In the genomic region with DNA sequence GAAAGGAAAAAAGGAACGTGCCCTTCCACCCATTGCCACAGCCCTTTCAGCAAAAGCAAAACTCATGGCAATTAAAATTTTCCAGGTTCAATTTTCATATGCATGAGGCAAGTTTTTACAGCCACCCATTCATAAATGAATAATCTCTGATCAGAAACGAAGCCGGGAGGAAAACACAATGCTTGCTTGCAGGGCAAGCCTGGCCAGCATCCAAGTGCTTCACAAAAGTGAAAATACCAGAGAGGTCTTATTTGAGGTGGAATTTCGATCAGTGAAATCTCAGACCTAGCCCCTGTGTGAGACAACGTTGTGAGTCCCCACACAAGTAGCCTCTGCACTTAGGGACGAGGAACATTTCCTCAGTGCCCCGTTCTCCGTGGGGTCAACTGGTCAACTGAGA, we compare ENCODE assay signal across 14 mouse cellular contexts. TPM values are rescaled to one million over a fixed set of nuclear protein-coding genes. Genes with fewer than 3 reads are reported as not detected.
DNase-seq lines count a peak whose midpoint lies in the region; ATAC-seq lines count a peak whose summit lies in the region.
"Had no signal": no experiment of that assay in that cellular context is flagged by ENCODE, and none has a peak within 500 bp of the region (broad histone marks: within the 10 kb centered on the region; RNA-seq: fewer than 3 reads in every experiment).

No protein-coding gene starts in this region.

- ATAC-seq in embryonic facial prominence, embryonic 13.5 days (ENCODE audit: insufficient number of reproducible peaks, insufficient read depth, low FRiP score, low TSS enrichment, low read depth), result no peak
- ATAC-seq in kidney, embryonic 16.5 days (ENCODE audit: low FRiP score, low TSS enrichment), result no peak
- no peak for ATAC-seq in hindbrain, embryonic 11.5 days (ENCODE audit: low FRiP score)

- no peaks in the 10 kb centered on the region for H3K27me3 ChIP-seq in embryonic facial prominence, embryonic 13.5 days
- no peaks in the 10 kb centered on the region for H3K27me3 ChIP-seq in embryonic facial prominence, embryonic 10.5 days (replicated peaks; ENCODE audit: low read depth, poor library complexity, severe bottlenecking)
- no peaks in the 10 kb centered on the region for H3K27me3 ChIP-seq in kidney, embryonic 16.5 days (ENCODE audit: insufficient read depth, low read length)
- no peaks in the 10 kb centered on the region for H3K27me3 ChIP-seq in hindbrain, embryonic 11.5 days (ENCODE audit: control insufficient read depth, insufficient read depth, low read length)

- no peak overlapping the region for H3K4me3 ChIP-seq in embryonic facial prominence, embryonic 13.5 days
- H3K4me3 ChIP-seq in embryonic facial prominence, embryonic 10.5 days, result no peak overlapping the region
- H3K4me3 ChIP-seq in kidney, embryonic 16.5 days (ENCODE audit: low read length), result peak overlapping the region; percentile 13; the same call in 1 of the 2 replicates
- H3K4me3 ChIP-seq in hindbrain, embryonic 11.5 days (ENCODE audit: low read depth, low read length), result no peak overlapping the region
- H3K4me3 ChIP-seq: megakaryocyte, embryonic 14.5 days had no signal

- H3K36me3 ChIP-seq in embryonic facial prominence, embryonic 13.5 days, result no peaks in the 10 kb centered on the region
- no peaks in the 10 kb centered on the region for H3K36me3 ChIP-seq in embryonic facial prominence, embryonic 10.5 days (replicated peaks)
- no peaks in the 10 kb centered on the region for H3K36me3 ChIP-seq in kidney, embryonic 16.5 days (ENCODE audit: insufficient read depth, low read length)
- H3K36me3 ChIP-seq in hindbrain, embryonic 11.5 days (ENCODE audit: control insufficient read depth, insufficient read depth, low read length), result no peaks in the 10 kb centered on the region

- no peak overlapping the region for H3K9ac ChIP-seq in embryonic facial prominence, embryonic 13.5 days
- H3K9ac ChIP-seq in kidney, embryonic 16.5 days (replicated peaks; ENCODE audit: low read length), result no peak overlapping the region; the same call in 1 of the 2 replicates
- no peak overlapping the region for H3K9ac ChIP-seq in hindbrain, embryonic 11.5 days (ENCODE audit: low read depth, low read length)

- H3K4me1 ChIP-seq in embryonic facial prominence, embryonic 13.5 days, result peaks cover 25% of the 10 kb centered on the region
- H3K4me1 ChIP-seq in embryonic facial prominence, embryonic 10.5 days, result no peaks in the 10 kb centered on the region
- H3K4me1 ChIP-seq in kidney, embryonic 16.5 days (ENCODE audit: insufficient read depth, low read length), result peaks cover 25% of the 10 kb centered on the region
- no peaks in the 10 kb centered on the region for H3K4me1 ChIP-seq in hindbrain, embryonic 11.5 days (replicated peaks; ENCODE audit: control insufficient read depth, insufficient read depth, low read length)

- no peak for DNase-seq in embryonic facial prominence, embryonic 10.5 days (ENCODE audit: low spot score)
- DNase-seq in NIH3T3 (ENCODE audit: low read depth), result peak; percentile 3
- DNase-seq in lung, postnatal 14 days, result peak; percentile 51
- no peak for DNase-seq in hindbrain, embryonic 11.5 days (ENCODE audit: low spot score)
- no peak for DNase-seq in layer of hippocampus, adult 11-12 months (ENCODE audit: low spot score)
- DNase-seq in gastrocnemius, adult 8-10 months (ENCODE audit: low spot score in 2 of 2), result no peak
- DNase-seq: cerebellum, adult 11-12 months; heart, adult 18-20 months; right cerebral cortex, postnatal 14 days had no signal

- 0 out of 2 replicates have a peak overlapping the region, but pooled peaks have one; percentile 11 for H3K4me2 ChIP-seq in embryonic facial prominence, embryonic 13.5 days
- peak overlapping the region; percentile 22 for H3K4me2 ChIP-seq in kidney, embryonic 16.5 days (replicated peaks; ENCODE audit: low read depth, low read length)
- no peak overlapping the region for H3K4me2 ChIP-seq in hindbrain, embryonic 11.5 days (replicated peaks; ENCODE audit: low read depth, low read length)

- no peaks in the 10 kb centered on the region for H3K9me3 ChIP-seq in embryonic facial prominence, embryonic 13.5 days
- H3K9me3 ChIP-seq in embryonic facial prominence, embryonic 10.5 days, result no peaks in the 10 kb centered on the region
- H3K9me3 ChIP-seq in kidney, embryonic 16.5 days (ENCODE audit: low read length), result no peaks in the 10 kb centered on the region
- H3K9me3 ChIP-seq in hindbrain, embryonic 11.5 days (ENCODE audit: control insufficient read depth, low read length), result no peaks in the 10 kb centered on the region
- H3K9me3 ChIP-seq: megakaryocyte, embryonic 14.5 days had no signal

- peak overlapping the region; percentile 34; the same call in 1 of the 2 replicates for H3K27ac ChIP-seq in embryonic facial prominence, embryonic 13.5 days
- H3K27ac ChIP-seq in embryonic facial prominence, embryonic 10.5 days (replicated peaks), result no peak overlapping the region
- H3K27ac ChIP-seq in kidney, embryonic 16.5 days (ENCODE audit: low read length), result peak overlapping the region; percentile 87
- H3K27ac ChIP-seq in hindbrain, embryonic 11.5 days (ENCODE audit: low read depth, low read length), result no peak overlapping the region

- 56% methylated on average over 8 of the region's 8 CpGs for WGBS in embryonic facial prominence, embryonic 13.5 days
- 84% methylated on average over 8 of the region's 8 CpGs for WGBS in embryonic facial prominence, embryonic 10.5 days
- 60% methylated on average over 8 of the region's 8 CpGs for WGBS in kidney, embryonic 16.5 days
- WGBS in hindbrain, embryonic 11.5 days, result 87% methylated on average over 8 of the region's 8 CpGs

RNA-seq across cellular contexts. Expression of gene Ehf, which starts 19.3 kb away (rescaled TPM):
- polyA plus RNA-seq in embryonic facial prominence, embryonic 13.5 days (2015; fragmentation: Nextera tagmentation; extraction: Ambion mirVana), result 5.1 and 11.1 TPM in 2 replicates
- polyA plus RNA-seq in embryonic facial prominence, embryonic 10.5 days (2016; fragmentation: Nextera tagmentation; extraction: Ambion mirVana), result not detected in 2 replicates
- 25.7 and 29.0 TPM in 2 replicates for polyA plus RNA-seq in kidney, embryonic 16.5 days (2015; fragmentation: Nextera tagmentation; extraction: Ambion mirVana)
- not detected in 2 replicates for polyA plus RNA-seq in hindbrain, embryonic 11.5 days (2014; fragmentation: Nextera tagmentation; extraction: Ambion mirVana)
- not detected for total RNA-seq in gastrocnemius, adult 8-10 months (2022)
- total RNA-seq: heart, postnatal 25 days; left cerebral cortex, adult 8-10 months had no signal

Comparison
In these comparisons a context has a peak if more than half of its experiments do, and no peak if none do; other contexts are left out.
1. H3K27ac ChIP-seq: peak in embryonic facial prominence, embryonic 13.5 days (single experiment) and kidney, embryonic 16.5 days (single experiment); none in embryonic facial prominence, embryonic 10.5 days (single experiment) and hindbrain, embryonic 11.5 days (single experiment).
2. DNase-seq: peak in NIH3T3 (single experiment) and lung, postnatal 14 days (single experiment); none in embryonic facial prominence, embryonic 10.5 days (single experiment), hindbrain, embryonic 11.5 days (single experiment), layer of hippocampus, adult 11-12 months (single experiment) and gastrocnemius, adult 8-10 months (0 of 2).